Comparison of ENCODE assay signal across 19 mouse cellular contexts in the genomic region with DNA sequence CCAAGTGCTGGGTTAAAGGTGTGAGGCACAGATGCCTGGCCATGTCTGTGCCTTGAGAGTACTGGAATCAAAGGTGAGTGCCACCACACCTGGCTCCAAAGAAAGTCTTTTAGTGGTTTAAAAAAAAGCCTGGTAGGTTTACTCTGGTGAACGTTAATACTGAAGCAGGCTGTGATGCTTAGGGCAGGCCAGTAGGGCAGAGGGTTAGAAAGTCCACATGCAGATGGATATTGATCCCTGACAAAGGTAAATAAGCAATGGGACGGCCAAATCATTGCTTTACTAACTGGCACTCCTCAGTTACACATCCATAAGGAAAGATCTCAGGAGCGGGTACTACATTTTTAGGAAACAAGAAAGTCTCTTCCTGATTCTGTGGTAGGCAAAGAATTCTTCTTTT.
"Had no signal": no experiment of that assay in that cellular context is flagged by ENCODE, and none has a peak within 500 bp of the region (broad histone marks: within the 10 kb centered on the region; RNA-seq: fewer than 3 reads in every experiment).

No protein-coding gene starts in this region.

- H3K27me3 ChIP-seq: lung, embryonic 15.5 days; megakaryocyte, embryonic 14.5 days; midbrain, embryonic 13.5 days; midbrain, embryonic 15.5 days; neural tube, embryonic 12.5 days; stomach, embryonic 15.5 days had no signal

- H3K27ac ChIP-seq: lung, embryonic 15.5 days; macrophage; midbrain, embryonic 13.5 days; midbrain, embryonic 15.5 days; neural tube, embryonic 12.5 days; stomach, embryonic 15.5 days; stomach, postnatal 0 days had no signal

- ATAC-seq: lung, postnatal 0 days; midbrain, embryonic 13.5 days; midbrain, embryonic 15.5 days had no signal

- H3K4me2 ChIP-seq: lung, embryonic 15.5 days; midbrain, embryonic 11.5 days; midbrain, embryonic 13.5 days; midbrain, embryonic 15.5 days; neural tube, embryonic 12.5 days; stomach, embryonic 15.5 days had no signal

- H3K4me3 ChIP-seq: lung, embryonic 15.5 days; megakaryocyte, embryonic 14.5 days; midbrain, embryonic 13.5 days; midbrain, embryonic 15.5 days; neural tube, embryonic 12.5 days; stomach, embryonic 15.5 days had no signal

- DNase-seq: lung, adult 18-20 months; lung, postnatal 14 days; lung, postnatal 36 days; right cerebral cortex, postnatal 14 days; right cerebral cortex, postnatal 4 days; spleen, adult 18-20 months; thymus, adult 2 months; thymus, postnatal 25 days; thymus, postnatal 4 days had no signal

- H3K4me1 ChIP-seq: lung, embryonic 15.5 days; midbrain, embryonic 13.5 days; midbrain, embryonic 15.5 days; neural tube, embryonic 12.5 days; stomach, embryonic 15.5 days had no signal

- H3K9ac ChIP-seq: lung, embryonic 15.5 days; midbrain, embryonic 13.5 days; midbrain, embryonic 15.5 days; neural tube, embryonic 12.5 days; stomach, embryonic 15.5 days had no signal

- H3K9me3 ChIP-seq: lung, embryonic 15.5 days; megakaryocyte, embryonic 14.5 days; midbrain, embryonic 13.5 days; midbrain, embryonic 15.5 days; neural tube, embryonic 12.5 days; stomach, embryonic 15.5 days had no signal
